Mouse (Mus musculus) adrenal gland, postnatal 25 days (tissue): ENCODE results near the gene Ush2a. TPM values are rescaled to one million over a fixed set of nuclear protein-coding genes. Genes with fewer than 3 reads are reported as not detected.

Source experiments
- DNase-seq: peaks from one replicate; pipeline ENCODE4 v3.0.0; 2021; ENCODE audit warnings: mixed read lengths
- total RNA-seq: library from RNA; stranded (reverse); gene quantifications from 2 replicates; pipeline ENCODE4 v1.2.3, GENCODE M21; 2021

Gene Ush2a
- total RNA-seq, 1 experiment from 2014 or later = 0.06 TPM

GRCm38 (mm10) chr1:188773631-188774030 lies 511.8 kb downstream of the Ush2a start:
- no peak for DNase-seq

- no peak for DNase-seq
Observed at GRCm38 (mm10) chr1:188777556-188778161, 515.8 kb downstream of the Ush2a start.

GRCm38 (mm10) chr1:188785056-188785455 lies 523.2 kb downstream of the Ush2a start:
- no peak for DNase-seq

GRCm38 (mm10) chr1:188805069-188805468 lies 543.2 kb downstream of the Ush2a start:
- no peak for DNase-seq

- no peak for DNase-seq
Observed at GRCm38 (mm10) chr1:188805852-188806251, 544.0 kb downstream of the Ush2a start.

- DNase-seq = no peak
Observed at GRCm38 (mm10) chr1:188810631-188811030, 548.8 kb downstream of the Ush2a start.

GRCm38 (mm10) chr1:188815072-188815471 lies 553.2 kb downstream of the Ush2a start:
- no peak for DNase-seq

GRCm38 (mm10) chr1:188824195-188824594 lies 562.4 kb downstream of the Ush2a start:
- DNase-seq = no peak

GRCm38 (mm10) chr1:188824878-188825532 lies 563.2 kb downstream of the Ush2a start:
- DNase-seq = no peak

GRCm38 (mm10) chr1:188830527-188831407 lies 568.9 kb downstream of the Ush2a start:
- no peak for DNase-seq

- DNase-seq = no peak
Observed at GRCm38 (mm10) chr1:188833906-188834305, 572.1 kb downstream of the Ush2a start.

- no peak for DNase-seq
Observed at GRCm38 (mm10) chr1:188834770-188835169, 572.9 kb downstream of the Ush2a start.

GRCm38 (mm10) chr1:188837613-188838295 lies 575.9 kb downstream of the Ush2a start:
- no peak for DNase-seq

- no peak for DNase-seq
Observed at GRCm38 (mm10) chr1:188847242-188847641, 585.4 kb downstream of the Ush2a start.

- DNase-seq = no peak
Observed at GRCm38 (mm10) chr1:188852776-188853175, 591.0 kb downstream of the Ush2a start.

GRCm38 (mm10) chr1:188854240-188854639 lies 592.4 kb downstream of the Ush2a start:
- no peak for DNase-seq

GRCm38 (mm10) chr1:188855034-188855433 lies 593.2 kb downstream of the Ush2a start:
- no peak for DNase-seq

GRCm38 (mm10) chr1:188859718-188860117 lies 597.9 kb downstream of the Ush2a start:
- DNase-seq = no peak

- DNase-seq = no peak
Observed at GRCm38 (mm10) chr1:188865881-188866280, 604.1 kb downstream of the Ush2a start.

GRCm38 (mm10) chr1:188866515-188866914 lies 604.7 kb downstream of the Ush2a start:
- DNase-seq = no peak

GRCm38 (mm10) chr1:188878531-188879055 lies 616.8 kb downstream of the Ush2a start:
- no peak for DNase-seq

GRCm38 (mm10) chr1:188896906-188897551 lies 635.2 kb downstream of the Ush2a start:
- no peak for DNase-seq
